Mouse (Mus musculus): Measurements from ENCODE around the gene Chrna3. TPM values are rescaled to one million over a fixed set of nuclear protein-coding genes. Genes with fewer than 3 reads are reported as not detected.

Chrna3 gene
- total and polyA plus RNA-seq, 3 experiments: 0.05 TPM; not detected in 2

GRCm38 (mm10) chr9:55038948-55039347, 12.6 kb upstream of the Chrna3 start:
- no peaks in the 10 kb centered on the region for H3K36me3 ChIP-seq (replicated peaks)
- peaks cover 48% of the 10 kb centered on the region for H3K27me3 ChIP-seq (ENCODE audit: insufficient read depth, low read length)
- no peak for ATAC-seq (ENCODE audit: extremely low read depth, insufficient number of reproducible peaks, low FRiP score, poor library complexity, severe bottlenecking)
- H3K9me3 ChIP-seq (replicated peaks): no peaks in the 10 kb centered on the region
- TF ChIP-seq POLR2AphosphoS5 (IDR thresholded peaks at IDR 0.05; ENCODE audit: insufficient replicate concordance, low read depth, low read length): no peak
- TF ChIP-seq GATA2 (IDR thresholded peaks at IDR 0.05; ENCODE audit: borderline replicate concordance, low read depth, low read length): no peak
- TF ChIP-seq CTCF (IDR thresholded peaks at IDR 0.05; ENCODE audit: low read depth, low read length): no peak
- no peak for TF ChIP-seq TAL1 (conservative IDR thresholded peaks at IDR 0.05; ENCODE audit: low read depth, low read length)
- TF ChIP-seq GATA1 (IDR thresholded peaks at IDR 0.05; ENCODE audit: borderline replicate concordance, low read length): no peak
- DNase-seq (ENCODE audit: low spot score): no peak
- no peaks in the 10 kb centered on the region for H3K4me1 ChIP-seq (ENCODE audit: insufficient read depth, low read depth, low read length)
- no peak overlapping the region for H3K4me3 ChIP-seq (ENCODE audit: low read depth, low read length)

DNA sequence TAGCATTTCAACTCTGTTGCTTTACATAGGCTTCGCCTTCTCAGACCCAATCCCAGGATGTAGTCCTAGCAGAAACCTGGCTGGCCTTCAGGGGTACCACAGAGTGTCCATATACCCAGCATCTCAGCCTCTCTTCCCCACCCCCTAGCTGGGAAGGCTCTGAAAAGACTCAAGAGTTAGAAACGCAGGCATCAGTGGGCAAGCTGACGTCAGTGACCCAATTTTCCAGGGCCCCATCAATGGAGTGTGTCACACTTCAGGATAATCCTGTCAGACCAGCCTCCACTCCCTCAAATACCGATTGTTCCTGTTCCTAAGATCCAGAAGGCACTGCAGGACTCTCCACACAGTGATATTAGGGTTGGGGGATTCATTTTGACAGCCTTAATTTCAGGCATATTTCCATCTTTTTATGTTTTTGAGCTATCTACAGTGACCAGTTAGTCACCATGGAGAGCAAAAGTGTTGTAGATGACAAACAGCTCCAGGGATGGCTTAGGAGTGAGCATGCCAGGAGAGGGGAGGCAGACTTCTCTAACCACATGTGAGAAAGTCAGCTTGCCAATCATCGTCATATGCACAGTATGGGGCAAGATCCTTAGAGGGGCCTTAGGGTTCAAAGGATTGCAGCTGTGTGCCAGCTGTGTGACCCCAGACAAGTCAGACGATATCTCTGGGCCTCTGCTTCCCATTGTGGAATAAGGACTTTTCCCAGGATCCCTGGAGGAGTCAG, 5.2 kb upstream of the Chrna3 start:
- Histone ChIP-seq H3K9me3 (replicated peaks) (no peaks in the 10 kb centered on the region), H3K4me1 (ENCODE audit: insufficient read depth, low read depth, low read length) (no peaks in the 10 kb centered on the region), H3K27me3 (ENCODE audit: insufficient read depth, low read length) (peaks cover 31% of the 10 kb centered on the region), H3K4me3 (ENCODE audit: low read depth, low read length) (no peak overlapping the region), H3K36me3 (replicated peaks) (no peaks in the 10 kb centered on the region)
- ATAC-seq (ENCODE audit: extremely low read depth, insufficient number of reproducible peaks, low FRiP score, poor library complexity, severe bottlenecking): no peak
- no peak for DNase-seq (ENCODE audit: low spot score)
- TF ChIP-seq GATA1 (IDR thresholded peaks at IDR 0.05; ENCODE audit: borderline replicate concordance, low read length) (no peak), POLR2AphosphoS5 (IDR thresholded peaks at IDR 0.05; ENCODE audit: insufficient replicate concordance, low read depth, low read length) (no peak), TAL1 (conservative IDR thresholded peaks at IDR 0.05; ENCODE audit: low read depth, low read length) (no peak), GATA2 (IDR thresholded peaks at IDR 0.05; ENCODE audit: borderline replicate concordance, low read depth, low read length) (no peak), CTCF (IDR thresholded peaks at IDR 0.05; ENCODE audit: low read depth, low read length) (no peak)

DNA sequence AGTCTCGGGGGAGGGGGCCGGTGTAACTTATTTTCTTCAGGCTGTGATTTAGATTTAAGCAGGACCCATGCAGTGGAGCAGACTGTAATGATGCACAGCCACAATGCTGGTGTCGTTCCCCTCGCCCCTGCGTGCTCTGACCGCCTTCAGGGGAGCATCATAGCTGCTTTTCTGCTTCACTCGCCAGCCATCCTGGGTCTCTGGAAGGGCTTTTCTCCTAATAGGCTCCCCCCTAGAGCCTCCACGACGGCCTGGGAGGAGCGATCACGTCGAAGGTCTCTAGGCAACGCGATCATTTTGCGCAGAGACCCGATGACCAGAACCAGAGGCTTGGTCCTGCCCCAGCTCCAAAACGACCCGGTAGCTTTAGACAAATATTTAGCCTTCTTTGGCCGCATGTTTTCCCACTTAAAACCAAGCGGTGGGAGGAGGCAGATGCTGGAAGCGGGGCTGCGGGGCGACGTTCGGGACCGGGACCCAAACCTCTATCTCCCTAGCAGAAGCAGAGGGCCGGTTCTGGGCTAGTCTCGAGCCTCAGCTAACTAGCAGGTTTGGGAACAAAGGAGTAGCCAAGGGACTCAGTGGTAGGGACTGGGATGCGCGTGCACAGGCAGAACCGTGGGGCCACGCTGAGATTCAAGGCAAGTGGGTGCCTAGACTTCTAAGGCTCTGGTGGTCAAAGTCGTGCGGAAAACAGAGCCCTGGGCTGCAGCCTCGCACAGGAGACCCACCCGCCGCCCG, 658 bp downstream of the Chrna3 start:
- peaks cover 44% of the 10 kb centered on the region for H3K27me3 ChIP-seq (ENCODE audit: insufficient read depth, low read length)
- no peak for TF ChIP-seq TAL1 (conservative IDR thresholded peaks at IDR 0.05; ENCODE audit: low read depth, low read length)
- TF ChIP-seq CTCF (IDR thresholded peaks at IDR 0.05; ENCODE audit: low read depth, low read length): no peak
- no peak for TF ChIP-seq GATA1 (IDR thresholded peaks at IDR 0.05; ENCODE audit: borderline replicate concordance, low read length)
- no peak for TF ChIP-seq POLR2AphosphoS5 (IDR thresholded peaks at IDR 0.05; ENCODE audit: insufficient replicate concordance, low read depth, low read length)
- no peak for TF ChIP-seq GATA2 (IDR thresholded peaks at IDR 0.05; ENCODE audit: borderline replicate concordance, low read depth, low read length)
- ATAC-seq (ENCODE audit: extremely low read depth, insufficient number of reproducible peaks, low FRiP score, poor library complexity, severe bottlenecking): no peak

GRCm38 (mm10) chr9:55023902-55024583, 2.3 kb downstream of the Chrna3 start:
- TF ChIP-seq TAL1 (conservative IDR thresholded peaks at IDR 0.05; ENCODE audit: low read depth, low read length) (no peak), GATA1 (IDR thresholded peaks at IDR 0.05; ENCODE audit: borderline replicate concordance, low read length) (no peak), CTCF (IDR thresholded peaks at IDR 0.05; ENCODE audit: low read depth, low read length) (peak; percentile 52)
- ATAC-seq (ENCODE audit: extremely low read depth, insufficient number of reproducible peaks, low FRiP score, poor library complexity, severe bottlenecking): no peak
- no peaks in the 10 kb centered on the region for H3K9me3 ChIP-seq (replicated peaks)
- peaks cover 5% of the 10 kb centered on the region; the same call in 1 of the 2 replicates for H3K4me1 ChIP-seq (ENCODE audit: insufficient read depth, low read depth, low read length)
- H3K4me3 ChIP-seq (ENCODE audit: low read depth, low read length): no peak overlapping the region
- peak; percentile 45 for DNase-seq (ENCODE audit: low spot score)
- H3K27me3 ChIP-seq (ENCODE audit: insufficient read depth, low read length): peaks cover 42% of the 10 kb centered on the region
- H3K36me3 ChIP-seq (replicated peaks): no peaks in the 10 kb centered on the region

More for the DNA sequence above, 658 bp downstream of the Chrna3 start:
- no peaks in the 10 kb centered on the region for H3K36me3 ChIP-seq (replicated peaks)
- no peak overlapping the region for H3K4me3 ChIP-seq (ENCODE audit: low read depth, low read length)
- no peaks in the 10 kb centered on the region for H3K9me3 ChIP-seq (replicated peaks)
- H3K4me1 ChIP-seq (ENCODE audit: insufficient read depth, low read depth, low read length): peaks cover 5% of the 10 kb centered on the region; the same call in 1 of the 2 replicates
- no peak for DNase-seq (ENCODE audit: low spot score)

GRCm38 (mm10) chr9:55023326-55023725, 3.0 kb downstream of the Chrna3 start:
- H3K4me3 ChIP-seq (ENCODE audit: low read depth, low read length): no peak overlapping the region
- H3K27me3 ChIP-seq (ENCODE audit: insufficient read depth, low read length): peaks cover 42% of the 10 kb centered on the region
- no peaks in the 10 kb centered on the region for H3K9me3 ChIP-seq (replicated peaks)
- DNase-seq (ENCODE audit: low spot score) (no peak), ATAC-seq (ENCODE audit: extremely low read depth, insufficient number of reproducible peaks, low FRiP score, poor library complexity, severe bottlenecking) (no peak)
- no peaks in the 10 kb centered on the region for H3K36me3 ChIP-seq (replicated peaks)
- TF ChIP-seq TAL1 (conservative IDR thresholded peaks at IDR 0.05; ENCODE audit: low read depth, low read length): no peak
- TF ChIP-seq CTCF (IDR thresholded peaks at IDR 0.05; ENCODE audit: low read depth, low read length): no peak
- H3K4me1 ChIP-seq (ENCODE audit: insufficient read depth, low read depth, low read length): peaks cover 5% of the 10 kb centered on the region; the same call in 1 of the 2 replicates

DNA sequence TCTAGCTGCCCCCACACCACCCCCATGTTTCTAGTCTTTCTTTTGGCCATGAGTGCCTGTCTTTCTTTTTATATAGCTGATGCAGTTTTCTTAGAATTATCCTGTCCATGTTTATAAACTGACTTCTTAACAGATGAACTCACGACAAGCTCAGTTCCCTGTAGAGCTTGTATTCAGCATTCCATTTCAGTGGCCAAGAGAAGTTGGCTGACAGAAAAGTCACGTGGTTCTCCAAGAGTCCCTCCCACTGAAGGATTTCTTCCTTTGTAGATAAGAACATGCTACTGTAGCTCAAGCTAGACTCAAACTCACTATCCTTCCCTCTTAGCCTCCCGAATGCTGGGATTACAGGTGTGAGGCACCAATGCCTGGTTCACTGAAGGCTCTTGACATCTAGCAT, 9.4 kb downstream of the Chrna3 start:
- ATAC-seq (ENCODE audit: extremely low read depth, insufficient number of reproducible peaks, low FRiP score, poor library complexity, severe bottlenecking) (no peak), DNase-seq (ENCODE audit: low spot score) (no peak)
- Histone ChIP-seq H3K9me3 (replicated peaks) (no peaks in the 10 kb centered on the region), H3K27me3 (ENCODE audit: insufficient read depth, low read length) (peaks cover 26% of the 10 kb centered on the region), H3K4me1 (ENCODE audit: insufficient read depth, low read depth, low read length) (peaks cover 5% of the 10 kb centered on the region), H3K4me3 (ENCODE audit: low read depth, low read length) (no peak overlapping the region), H3K36me3 (replicated peaks) (no peaks in the 10 kb centered on the region)
- TF ChIP-seq CTCF (IDR thresholded peaks at IDR 0.05; ENCODE audit: low read depth, low read length) (no peak), POLR2AphosphoS5 (IDR thresholded peaks at IDR 0.05; ENCODE audit: insufficient replicate concordance, low read depth, low read length) (no peak), TAL1 (conservative IDR thresholded peaks at IDR 0.05; ENCODE audit: low read depth, low read length) (no peak), GATA1 (IDR thresholded peaks at IDR 0.05; ENCODE audit: borderline replicate concordance, low read length) (no peak), GATA2 (IDR thresholded peaks at IDR 0.05; ENCODE audit: borderline replicate concordance, low read depth, low read length) (no peak)
